Mouse (Mus musculus) left cerebral cortex, adult 8-10 months (tissue): Measurements from ENCODE around the gene Uckl1. TPM values are rescaled to one million over a fixed set of nuclear protein-coding genes. Genes with fewer than 3 reads are reported as not detected.

Experiments used
- DNase-seq, 2 experiments: peaks; one replicate each; pipeline ENCODE4 v3.0.0; 2022; ENCODE audit warnings: low spot score in 2 of 2
- total RNA-seq, 4 experiments: library from RNA; stranded (reverse); gene quantifications; 2 replicates each; pipeline ENCODE4 v1.2.4; 2022

Uckl1 gene
- total RNA-seq, 4 experiments from 2014 or later, result 53.5 to 80.6 (median 63.6) TPM

GRCm38 (mm10) chr2:181573961-181574360 is 10.7 kb downstream of the Uckl1 start:
- DNase-seq, result no peak

- DNase-seq, result no peak
Observed at GRCm38 (mm10) chr2:181572921-181573920, 11.5 kb downstream of the Uckl1 start.

GRCm38 (mm10) chr2:181571941-181572670 is 12.6 kb downstream of the Uckl1 start:
- no peak for DNase-seq

GRCm38 (mm10) chr2:181570921-181571595 is 13.6 kb downstream of the Uckl1 start:
- no peak for DNase-seq

- DNase-seq, result no peak
Observed at GRCm38 (mm10) chr2:181570375-181570774, 14.3 kb downstream of the Uckl1 start.

- no peak for DNase-seq
Observed at GRCm38 (mm10) chr2:181569856-181570255, 14.8 kb downstream of the Uckl1 start.

- DNase-seq, result no peak
Observed at GRCm38 (mm10) chr2:181568272-181569008, 16.3 kb downstream of the Uckl1 start.

- no peak for DNase-seq
Observed at GRCm38 (mm10) chr2:181567338-181567737, 17.4 kb downstream of the Uckl1 start.

GRCm38 (mm10) chr2:181553772-181554171 is 30.9 kb downstream of the Uckl1 start:
- no peak for DNase-seq

GRCm38 (mm10) chr2:181550233-181550632 is 34.5 kb downstream of the Uckl1 start:
- DNase-seq, result no peak

GRCm38 (mm10) chr2:181548682-181549081 is 36.0 kb downstream of the Uckl1 start:
- no peak for DNase-seq

GRCm38 (mm10) chr2:181548227-181548626 is 36.5 kb downstream of the Uckl1 start:
- DNase-seq, result no peak

- no peak for DNase-seq
Observed at GRCm38 (mm10) chr2:181546142-181546541, 38.5 kb downstream of the Uckl1 start.

- DNase-seq, result no peak
Observed at GRCm38 (mm10) chr2:181541761-181542380, 42.8 kb downstream of the Uckl1 start.

GRCm38 (mm10) chr2:181537444-181538047 is 47.1 kb downstream of the Uckl1 start:
- DNase-seq, result peak; percentile 15 to 84

- DNase-seq, result no peak
Observed at GRCm38 (mm10) chr2:181536410-181536809, 48.3 kb downstream of the Uckl1 start.

- no peak for DNase-seq
Observed at GRCm38 (mm10) chr2:181532589-181532988, 52.1 kb downstream of the Uckl1 start.

GRCm38 (mm10) chr2:181529076-181529475 is 55.6 kb downstream of the Uckl1 start:
- no peak for DNase-seq

GRCm38 (mm10) chr2:181525526-181525925 is 59.2 kb downstream of the Uckl1 start:
- DNase-seq, result no peak

GRCm38 (mm10) chr2:181522811-181523210 is 61.9 kb downstream of the Uckl1 start:
- DNase-seq, result no peak
